In genomic region chr13:93613771-93614170, GRCm38 (mm10) we compare ENCODE assay signal across 24 mouse cellular contexts. TPM values are rescaled to one million over a fixed set of nuclear protein-coding genes. Genes with fewer than 3 reads are reported as not detected.
DNase-seq lines count a peak whose midpoint lies in the region; ATAC-seq and TF ChIP-seq lines count a peak whose summit lies in the region.
"Had no signal": no experiment of that assay in that cellular context is flagged by ENCODE, and none has a peak within 500 bp of the region (broad histone marks: within the 10 kb centered on the region; RNA-seq: fewer than 3 reads in every experiment).

No protein-coding gene starts in this region.

- no peak overlapping the region for H3K4me2 ChIP-seq in hindbrain, postnatal 0 days (ENCODE audit: low read depth, low read length)
- no peak overlapping the region for H3K4me2 ChIP-seq in hindbrain, embryonic 13.5 days
- H3K4me2 ChIP-seq in lung, embryonic 14.5 days = no peak overlapping the region
- no peak overlapping the region for H3K4me2 ChIP-seq in stomach, postnatal 0 days (replicated peaks; ENCODE audit: low read depth)
- H3K4me2 ChIP-seq: heart, embryonic 15.5 days; liver, embryonic 11.5 days; neural tube, embryonic 13.5 days had no signal

- 59% methylated on average over 4 of the region's 4 CpGs for WGBS in hindbrain, postnatal 0 days
- 77% methylated on average over 4 of the region's 4 CpGs for WGBS in hindbrain, embryonic 13.5 days
- 50% methylated on average over 4 of the region's 4 CpGs for WGBS in lung, embryonic 14.5 days
- WGBS in stomach, postnatal 0 days = 57% methylated on average over 4 of the region's 4 CpGs

- no peak for ATAC-seq in hindbrain, postnatal 0 days
- ATAC-seq in hindbrain, embryonic 13.5 days (ENCODE audit: low FRiP score) = no peak
- ATAC-seq in lung, embryonic 14.5 days (ENCODE audit: insufficient read depth) = no peak
- ATAC-seq in stomach, postnatal 0 days (ENCODE audit: low FRiP score, low TSS enrichment) = no peak

- no peak overlapping the region for H3K4me3 ChIP-seq in hindbrain, postnatal 0 days (ENCODE audit: low read length)
- no peak overlapping the region for H3K4me3 ChIP-seq in hindbrain, embryonic 13.5 days
- H3K4me3 ChIP-seq in lung, embryonic 14.5 days (ENCODE audit: low read depth, low read length) = no peak overlapping the region
- no peak overlapping the region for H3K4me3 ChIP-seq in stomach, postnatal 0 days (ENCODE audit: low read depth, low read length)
- H3K4me3 ChIP-seq: forebrain, embryonic 10.5 days; heart, embryonic 15.5 days; hindbrain, embryonic 10.5 days; kidney, embryonic 15.5 days; midbrain, embryonic 10.5 days; neural tube, embryonic 13.5 days had no signal

- H3K36me3 ChIP-seq in hindbrain, postnatal 0 days (ENCODE audit: insufficient read depth, low read length) = no peaks in the 10 kb centered on the region
- no peaks in the 10 kb centered on the region for H3K36me3 ChIP-seq in hindbrain, embryonic 13.5 days
- no peaks in the 10 kb centered on the region for H3K36me3 ChIP-seq in lung, embryonic 14.5 days (ENCODE audit: insufficient read depth)
- no peaks in the 10 kb centered on the region for H3K36me3 ChIP-seq in stomach, postnatal 0 days (ENCODE audit: control insufficient read depth, insufficient read depth, low read length)
- H3K36me3 ChIP-seq: forebrain, embryonic 10.5 days; heart, embryonic 15.5 days; hindbrain, embryonic 10.5 days; kidney, embryonic 15.5 days; midbrain, embryonic 10.5 days; neural tube, embryonic 13.5 days had no signal

- peak; percentile 12 for DNase-seq in embryo, embryonic 11 days
- no peak for DNase-seq in embryo, embryonic 9.5 days (ENCODE audit: extremely low spot score)
- peak; percentile 53 for DNase-seq in hindbrain, postnatal 0 days (ENCODE audit: low spot score)
- DNase-seq in lung, embryonic 14.5 days = peak; percentile 50
- no peak for DNase-seq in lung, adult 18-20 months
- no peak for DNase-seq in stomach, postnatal 0 days (ENCODE audit: low spot score)
- DNase-seq: cerebellum, adult 2 months; gastrocnemius, postnatal 10 days; lung, adult 2 months; right cerebral cortex, adult 18-20 months; thymus, postnatal 14 days had no signal

- H3K9me3 ChIP-seq in hindbrain, postnatal 0 days (ENCODE audit: low read length) = no peaks in the 10 kb centered on the region
- H3K9me3 ChIP-seq in hindbrain, embryonic 13.5 days = no peaks in the 10 kb centered on the region
- no peaks in the 10 kb centered on the region for H3K9me3 ChIP-seq in lung, embryonic 14.5 days (ENCODE audit: low read depth, low read length)
- no peaks in the 10 kb centered on the region for H3K9me3 ChIP-seq in stomach, postnatal 0 days (ENCODE audit: control insufficient read depth, low read length)
- H3K9me3 ChIP-seq: forebrain, embryonic 10.5 days; heart, embryonic 15.5 days; hindbrain, embryonic 10.5 days; kidney, embryonic 15.5 days; midbrain, embryonic 10.5 days; neural tube, embryonic 13.5 days had no signal

- TF ChIP-seq EP300 in stomach, postnatal 0 days (optimal IDR thresholded peaks at IDR 0.05) = no peak

- no peaks in the 10 kb centered on the region for H3K27me3 ChIP-seq in hindbrain, postnatal 0 days (ENCODE audit: insufficient read depth, low read length)
- H3K27me3 ChIP-seq in hindbrain, embryonic 13.5 days = no peaks in the 10 kb centered on the region
- no peaks in the 10 kb centered on the region for H3K27me3 ChIP-seq in lung, embryonic 14.5 days (ENCODE audit: insufficient read depth, low read length)
- H3K27me3 ChIP-seq in stomach, postnatal 0 days (ENCODE audit: control insufficient read depth, insufficient read depth, low read length) = no peaks in the 10 kb centered on the region
- H3K27me3 ChIP-seq: heart, embryonic 15.5 days; kidney, embryonic 15.5 days; neural tube, embryonic 13.5 days had no signal

- TF ChIP-seq CTCF in hindbrain, postnatal 0 days (IDR thresholded peaks at IDR 0.05; ENCODE audit: low read depth) = peak; percentile 53
- TF ChIP-seq CTCF in lung, embryonic 14.5 days (IDR thresholded peaks at IDR 0.05; ENCODE audit: low read depth) = peak; percentile 33
- TF ChIP-seq CTCF in stomach, postnatal 0 days (IDR thresholded peaks at IDR 0.05; ENCODE audit: low read depth) = peak; percentile 56

- no peak overlapping the region for H3K9ac ChIP-seq in hindbrain, postnatal 0 days (replicated peaks; ENCODE audit: low read length)
- H3K9ac ChIP-seq in hindbrain, embryonic 13.5 days = no peak overlapping the region
- no peak overlapping the region for H3K9ac ChIP-seq in lung, embryonic 14.5 days
- no peak overlapping the region for H3K9ac ChIP-seq in stomach, postnatal 0 days (ENCODE audit: low read length)
- H3K9ac ChIP-seq: heart, embryonic 15.5 days; kidney, embryonic 15.5 days; neural tube, embryonic 13.5 days had no signal

- H3K4me1 ChIP-seq in hindbrain, postnatal 0 days (ENCODE audit: insufficient read depth, low read length) = no peaks in the 10 kb centered on the region
- no peaks in the 10 kb centered on the region for H3K4me1 ChIP-seq in hindbrain, embryonic 13.5 days (replicated peaks)
- H3K4me1 ChIP-seq in lung, embryonic 14.5 days (ENCODE audit: insufficient read depth) = no peaks in the 10 kb centered on the region; the same call in 1 of the 2 replicates
- no peaks in the 10 kb centered on the region for H3K4me1 ChIP-seq in stomach, postnatal 0 days (replicated peaks; ENCODE audit: control insufficient read depth, insufficient read depth)
- H3K4me1 ChIP-seq: forebrain, embryonic 10.5 days; hindbrain, embryonic 10.5 days; midbrain, embryonic 10.5 days had no signal

- H3K27ac ChIP-seq in hindbrain, postnatal 0 days = no peak overlapping the region
- no peak overlapping the region for H3K27ac ChIP-seq in hindbrain, embryonic 13.5 days
- H3K27ac ChIP-seq in lung, embryonic 14.5 days (ENCODE audit: low read depth) = no peak overlapping the region
- no peak overlapping the region for H3K27ac ChIP-seq in stomach, postnatal 0 days (replicated peaks)
- H3K27ac ChIP-seq: forebrain, embryonic 10.5 days; heart, embryonic 15.5 days; hindbrain, embryonic 10.5 days; kidney, embryonic 15.5 days; macrophage; midbrain, embryonic 10.5 days; neural tube, embryonic 13.5 days had no signal

RNA-seq across cellular contexts. Expression of gene Bhmt, which starts 24.0 kb away (rescaled TPM):
- total RNA-seq in hindbrain, postnatal 0 days (2014; rRNA removed) = 0.05 TPM in 1 of 2 replicates, not detected in the other
- polyA plus RNA-seq in hindbrain, postnatal 0 days (2015; fragmentation: Nextera tagmentation; extraction: Ambion mirVana) = 0.98 and 1.1 TPM in 2 replicates
- 0.21 and 0.95 TPM in 2 replicates for polyA plus RNA-seq in hindbrain, embryonic 13.5 days (2015; fragmentation: Nextera tagmentation; extraction: Ambion mirVana)
- polyA plus RNA-seq in lung, embryonic 14.5 days (2014; fragmentation: Nextera tagmentation; extraction: Ambion mirVana) = not detected in 2 replicates
- polyA plus RNA-seq in stomach, postnatal 0 days (2015; fragmentation: Nextera tagmentation; extraction: Ambion mirVana) = 1.7 and 3.1 TPM in 2 replicates
- total RNA-seq: heart, adult 18-20 months; layer of hippocampus, postnatal 25 days; left cerebral cortex, postnatal 36 days had no signal
- polyA plus RNA-seq: cerebellum, adult 2 months; forebrain, embryonic 10.5 days; intestine, embryonic 14.5 days; macrophage; neural tube, embryonic 13.5 days had no signal

Comparison
In these comparisons a context has a peak if more than half of its experiments do, and no peak if none do; other contexts are left out.
1. DNase-seq: peak in embryo, embryonic 11 days (single experiment), hindbrain, postnatal 0 days (single experiment) and lung, embryonic 14.5 days (single experiment); none in embryo, embryonic 9.5 days (single experiment), lung, adult 18-20 months (0 of 2) and stomach, postnatal 0 days (single experiment).
2. Peak in every context shown above with its lines, with median percentiles within 50 percentile points of each other: CTCF ChIP-seq.